Mouse (Mus musculus): ENCODE results near the gene Gm19402.
A peak's percentile ranks its signal among the peaks of the same experiment; 100 is the strongest.
"Not testable (repeated sequence)": the region's sequence is repeated elsewhere in the genome, so short reads cannot be mapped to it uniquely, and the experiment has no call there.

Gene Gm19402

DNA sequence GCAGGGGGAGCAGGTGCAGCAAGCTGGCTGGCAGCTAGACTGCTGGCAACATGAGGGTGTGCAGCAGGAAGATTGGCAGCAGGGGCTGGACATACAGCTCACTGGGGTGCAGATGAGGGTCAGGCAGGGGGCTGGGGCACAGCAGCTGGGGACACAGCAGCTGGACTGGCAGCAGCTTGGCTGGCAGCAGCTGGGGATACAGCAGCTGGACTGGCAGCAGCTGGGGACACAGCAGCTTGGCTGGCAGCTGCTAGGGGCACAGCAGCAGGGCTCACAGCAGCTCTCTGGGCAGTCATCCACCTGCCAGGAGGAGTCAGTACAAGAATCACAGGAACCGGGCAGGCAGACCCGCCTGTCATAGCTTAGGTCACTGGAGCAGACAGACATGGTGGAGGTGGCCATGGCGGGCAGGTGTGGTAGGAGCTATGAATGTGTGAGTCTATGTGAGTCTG is at the start of gene Gm19402:
Gene Gm19402 (minus strand): TSS at position 402 of the 452 bp plus-strand sequence.
- DNase-seq: not testable (repeated sequence)

DNA sequence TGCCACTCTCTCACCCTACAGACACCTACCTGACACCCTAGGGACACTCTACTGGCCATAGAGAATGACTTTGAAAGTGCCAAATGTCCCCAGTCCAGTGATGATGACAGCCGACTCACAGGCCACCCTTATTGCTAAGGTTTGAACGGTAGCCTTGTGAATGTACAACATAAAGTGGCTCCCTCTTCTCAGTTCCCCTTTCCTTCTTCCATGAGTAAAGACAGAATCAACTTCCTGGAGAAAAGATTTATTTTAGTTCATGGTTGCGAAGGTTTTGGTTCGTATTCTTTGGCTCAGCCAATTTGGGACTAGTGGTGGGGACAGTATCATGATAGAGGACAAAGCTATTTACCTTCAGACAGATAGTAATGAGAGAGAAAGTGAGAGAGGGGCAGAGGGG is 48.4 kb upstream of the Gm19402 start:
- DNase-seq: no peak

DNA sequence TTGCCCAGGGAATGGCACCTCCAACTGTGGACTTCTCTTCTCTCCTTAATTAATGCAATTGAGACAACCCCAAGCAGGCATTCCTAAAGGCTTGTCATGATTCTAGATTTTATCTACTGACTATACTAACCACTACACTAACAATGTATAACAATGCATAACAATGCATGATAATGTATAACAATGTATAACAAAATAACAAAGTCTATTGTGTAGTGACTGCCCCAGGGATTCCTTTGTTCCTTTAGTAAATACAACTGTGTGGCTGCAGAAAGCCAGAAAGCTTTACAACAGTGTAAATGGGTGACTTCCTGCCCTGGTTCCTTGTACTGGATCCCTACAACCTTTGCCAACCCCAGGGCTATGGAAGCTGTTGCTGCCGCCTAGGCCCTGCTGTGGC is 45.4 kb upstream of the Gm19402 start:
- DNase-seq: no peak

DNA sequence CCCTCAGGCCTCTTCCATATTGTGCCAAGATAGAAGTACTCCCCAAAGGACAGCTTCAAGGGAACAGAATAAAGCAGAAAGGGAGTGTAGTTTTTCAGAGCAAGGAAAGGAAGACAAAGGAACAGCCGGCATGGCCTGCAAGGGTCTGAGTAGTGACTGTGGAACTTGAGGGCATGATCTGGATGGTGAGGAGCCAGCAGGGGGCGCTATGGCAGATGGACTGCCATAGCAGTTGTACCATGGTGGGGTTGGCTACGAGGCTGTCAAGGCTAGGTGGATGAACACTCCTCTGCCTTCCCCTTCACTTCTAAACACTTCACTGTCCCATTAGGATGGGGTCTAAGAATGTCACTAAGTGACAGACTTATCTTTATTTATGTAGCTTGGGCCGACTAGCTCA is 38.7 kb upstream of the Gm19402 start:
- peak in 1 of 2 experiments; percentile 12 for DNase-seq

DNA sequence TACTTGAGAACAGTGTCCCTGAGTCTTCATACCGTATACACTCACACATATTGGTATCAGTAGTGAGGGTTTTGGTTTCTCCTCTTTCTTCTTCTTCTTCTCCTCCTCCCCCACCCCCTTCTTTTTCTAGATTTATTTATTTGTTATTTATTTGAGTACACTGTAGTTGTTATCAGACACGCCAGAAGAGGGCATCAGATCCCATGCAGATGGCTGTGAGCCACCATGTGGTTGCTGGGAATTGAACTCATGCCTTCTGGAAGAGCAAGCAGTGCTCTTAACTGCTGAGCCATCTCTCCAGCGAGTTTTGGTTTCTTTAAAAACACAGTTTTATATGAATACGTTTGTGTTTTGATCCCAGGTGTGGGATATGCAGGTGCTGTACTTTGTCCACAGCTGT is 37.7 kb upstream of the Gm19402 start:
- peak in 1 of 2 experiments; percentile 21 for DNase-seq

DNA sequence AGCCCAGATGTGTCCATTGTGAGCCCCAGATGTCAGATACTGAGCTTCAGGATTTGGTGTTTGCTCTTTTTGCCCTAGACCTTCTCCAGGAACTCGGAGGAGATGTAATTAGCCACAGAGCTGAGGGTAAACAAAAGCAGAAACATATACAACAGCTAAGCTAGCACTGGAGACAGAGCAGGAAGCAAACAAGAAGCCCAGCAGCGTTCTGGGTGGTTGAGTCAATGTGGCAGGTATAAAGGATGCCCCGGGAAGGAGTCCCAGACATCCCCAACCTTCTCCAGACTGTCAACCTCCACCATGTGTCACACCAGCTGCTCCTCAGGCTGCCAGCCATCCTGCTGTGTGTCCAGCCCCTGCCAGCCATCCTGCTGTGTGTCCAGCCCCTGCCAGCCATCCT is 35.6 kb upstream of the Gm19402 start, which contains the start of gene Gm10100:
Gene Gm10100 (plus strand): TSS at position 301 of the 400 bp plus-strand sequence.
- DNase-seq: peak; percentile 10 to 28

DNA sequence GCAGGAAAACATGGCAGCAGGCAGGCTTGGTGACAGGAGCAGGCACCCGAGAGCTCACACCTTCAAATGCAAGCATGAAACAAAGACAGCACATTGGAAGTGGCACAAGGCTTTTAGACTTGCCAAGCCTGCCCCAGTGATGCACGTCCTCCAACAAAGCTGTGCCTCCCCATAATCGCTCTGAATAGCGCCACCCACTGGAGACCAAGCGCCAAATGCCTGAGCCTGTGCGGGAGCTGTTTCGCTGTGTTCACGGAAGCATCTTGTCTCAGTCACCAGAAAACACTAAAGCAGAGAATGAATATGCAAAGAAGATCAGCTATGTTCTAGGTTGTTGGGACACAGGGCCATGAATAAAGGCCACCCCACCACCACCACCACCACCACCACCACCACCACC is 34.3 kb upstream of the Gm19402 start:
- no peak for DNase-seq

DNA sequence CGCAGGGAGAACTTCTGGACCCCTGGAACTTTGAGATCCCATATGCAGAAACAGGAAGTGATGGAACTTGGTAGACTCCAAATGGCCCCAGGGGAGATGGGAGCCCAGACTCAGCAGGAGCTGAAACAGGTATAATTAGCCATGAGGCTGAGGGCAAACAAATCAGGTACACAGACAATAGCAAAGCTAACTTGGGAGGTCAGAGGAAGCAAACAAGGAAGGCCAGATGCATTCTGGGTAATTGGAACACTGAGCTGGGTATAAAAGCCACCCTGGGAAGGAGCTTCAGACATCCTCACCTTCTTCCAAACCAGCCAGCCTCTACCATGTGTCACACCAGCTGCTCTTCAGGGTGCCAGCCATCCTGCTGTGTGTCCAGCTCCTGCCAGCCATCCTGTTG is 29.7 kb upstream of the Gm19402 start, which contains the start of gene Krtap12-1:
Gene Krtap12-1 (plus strand): TSS at position 301 of the 400 bp plus-strand sequence.
- not testable (repeated sequence) for DNase-seq

DNA sequence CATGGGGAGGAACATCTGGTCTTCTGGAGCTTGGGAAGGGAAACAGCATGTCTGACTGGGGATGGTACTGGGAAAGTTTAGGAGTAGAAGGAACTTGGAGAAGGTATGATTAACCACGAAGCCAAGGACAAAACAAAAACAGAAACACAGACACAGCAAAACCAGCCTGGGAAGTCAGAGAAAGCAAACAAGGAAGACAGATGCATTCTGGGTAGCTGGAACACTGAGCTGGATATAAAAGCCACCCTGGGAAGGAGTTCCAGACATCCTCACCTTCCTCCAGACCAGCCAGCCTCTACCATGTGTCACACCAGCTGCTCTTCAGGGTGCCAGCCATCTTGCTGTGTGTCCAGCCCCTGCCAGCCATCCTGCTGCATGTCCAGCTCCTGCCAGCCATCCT is 24.9 kb upstream of the Gm19402 start, which contains the start of gene Gm10142:
Gene Gm10142 (plus strand): TSS at position 301 of the 400 bp plus-strand sequence.
- no peak for DNase-seq

DNA sequence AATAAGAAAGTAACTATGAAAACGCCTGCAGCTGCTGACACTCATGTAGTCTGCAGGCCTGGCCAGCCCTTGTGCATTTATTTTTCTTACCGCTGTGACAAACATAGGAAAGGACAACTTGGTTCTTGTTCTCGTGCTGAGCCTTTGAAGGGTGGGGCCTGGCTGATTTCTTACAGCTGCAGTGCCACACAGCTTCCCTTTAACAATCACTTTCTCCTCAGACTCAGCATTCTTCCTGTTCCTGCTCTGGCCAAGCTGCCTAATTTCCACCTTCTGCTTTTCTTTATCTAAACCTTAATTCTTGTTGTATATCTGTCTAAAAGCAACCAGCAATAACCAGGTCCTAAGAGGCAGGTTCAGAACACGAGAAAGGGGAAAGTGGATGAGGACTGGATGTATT is 23.2 kb upstream of the Gm19402 start:
- no peak for DNase-seq

DNA sequence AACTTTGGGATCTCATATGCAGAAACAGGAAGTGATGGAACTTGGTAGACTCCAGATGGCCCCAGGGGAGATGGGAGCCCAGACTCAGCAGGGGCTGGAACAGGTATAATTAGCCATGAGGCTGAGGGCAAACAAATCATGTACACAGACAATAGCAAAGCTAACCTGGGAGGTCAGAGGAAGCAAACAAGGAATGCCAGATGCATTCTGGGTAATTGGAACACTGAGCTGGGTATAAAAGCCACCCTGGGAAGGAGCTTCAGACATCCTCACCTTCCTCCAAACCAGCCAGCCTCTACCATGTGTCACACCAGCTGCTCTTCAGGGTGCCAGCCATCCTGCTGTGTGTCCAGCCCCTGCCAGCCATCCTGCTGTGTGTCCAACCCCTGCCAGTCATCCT is 20.6 kb upstream of the Gm19402 start, which contains the start of gene Gm10024:
Gene Gm10024 (plus strand): TSS at position 301 of the 400 bp plus-strand sequence.
- DNase-seq: not testable (repeated sequence)

DNA sequence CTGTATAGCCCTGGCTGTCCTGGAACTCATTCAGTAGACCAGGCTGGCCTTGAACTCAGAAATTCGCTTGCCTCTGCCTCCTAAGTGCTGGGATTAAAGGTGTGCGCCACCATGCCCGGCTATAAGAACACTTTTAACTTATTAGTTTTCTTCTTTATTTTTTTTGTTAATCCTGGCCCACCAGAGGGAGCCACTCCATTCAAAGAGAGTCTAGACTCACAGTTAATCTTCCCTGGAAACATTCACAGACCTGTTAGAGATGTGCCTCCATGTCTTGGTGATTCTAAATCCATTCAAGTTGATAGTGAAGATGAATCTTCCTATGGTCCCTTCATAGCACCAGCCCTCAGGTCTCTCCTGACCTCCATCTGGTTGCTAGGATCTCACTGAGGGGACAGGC is 19.3 kb upstream of the Gm19402 start:
- no peak for DNase-seq

DNA sequence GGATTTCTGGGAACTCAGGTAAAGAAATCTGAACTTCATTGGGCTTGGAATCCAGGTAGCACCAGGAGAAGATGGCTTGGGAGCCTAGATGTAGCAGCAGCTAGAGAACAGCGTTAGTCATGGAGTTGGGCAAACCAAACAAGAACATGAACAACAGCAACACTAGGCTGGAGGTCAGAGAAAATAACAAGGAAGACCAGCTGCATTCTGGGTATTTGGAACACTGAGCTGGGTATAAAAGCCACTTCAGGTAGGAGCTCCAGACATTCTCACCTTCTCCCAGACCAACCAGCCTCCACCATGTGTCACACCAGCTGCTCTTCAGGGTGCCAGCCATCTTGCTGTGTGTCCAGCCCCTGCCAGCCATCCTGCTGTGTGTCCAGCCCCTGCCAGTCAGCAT is 15.8 kb upstream of the Gm19402 start, which contains the start of gene Gm10272:
Gene Gm10272 (plus strand): TSS at position 301 of the 400 bp plus-strand sequence.
- no peak for DNase-seq

DNA sequence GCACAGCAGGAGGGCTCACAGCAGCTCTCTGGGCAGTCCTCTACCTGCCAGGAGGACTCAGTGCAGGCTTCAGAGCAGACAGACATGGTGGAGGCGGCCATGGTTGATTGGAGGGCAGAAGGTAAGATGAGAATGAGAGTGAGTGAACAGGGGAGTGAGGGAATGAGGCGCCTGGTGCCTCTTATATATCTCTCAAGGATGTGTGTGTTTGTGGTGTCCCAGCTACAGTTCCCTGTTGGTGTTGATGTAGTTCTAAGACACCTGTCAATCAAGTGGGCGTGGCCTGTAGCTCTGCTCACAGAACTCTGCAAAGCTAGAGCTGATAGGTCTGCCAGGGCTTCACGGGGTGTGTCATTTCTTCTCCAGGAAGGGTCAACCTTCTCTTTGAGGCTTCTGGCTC is 6.6 kb upstream of the Gm19402 start, which contains the start of gene Gm9508:
Gene Gm9508 (minus strand): TSS at position 101 of the 400 bp plus-strand sequence.
- no peak for DNase-seq

DNA sequence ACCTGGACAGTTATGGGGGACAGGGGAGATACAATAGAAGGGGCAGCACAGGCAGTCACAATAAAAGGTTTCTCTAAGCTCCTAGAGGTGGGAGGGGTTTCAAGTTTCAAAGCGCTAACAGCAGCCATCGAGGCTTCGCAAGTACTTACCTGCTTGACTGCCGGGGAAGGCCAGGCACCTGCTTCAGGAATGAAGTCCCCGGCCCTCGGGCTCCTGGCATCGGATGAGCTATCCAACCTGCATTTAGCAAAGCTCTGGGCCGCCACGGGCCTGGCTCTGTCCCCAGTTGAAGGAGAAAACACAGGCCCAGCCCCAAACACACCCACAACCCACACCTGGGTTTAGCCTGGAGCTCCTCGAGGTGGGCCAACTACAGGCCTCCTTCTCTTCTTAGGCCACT is 3.5 kb downstream of the Gm19402 start:
- DNase-seq: no peak

DNA sequence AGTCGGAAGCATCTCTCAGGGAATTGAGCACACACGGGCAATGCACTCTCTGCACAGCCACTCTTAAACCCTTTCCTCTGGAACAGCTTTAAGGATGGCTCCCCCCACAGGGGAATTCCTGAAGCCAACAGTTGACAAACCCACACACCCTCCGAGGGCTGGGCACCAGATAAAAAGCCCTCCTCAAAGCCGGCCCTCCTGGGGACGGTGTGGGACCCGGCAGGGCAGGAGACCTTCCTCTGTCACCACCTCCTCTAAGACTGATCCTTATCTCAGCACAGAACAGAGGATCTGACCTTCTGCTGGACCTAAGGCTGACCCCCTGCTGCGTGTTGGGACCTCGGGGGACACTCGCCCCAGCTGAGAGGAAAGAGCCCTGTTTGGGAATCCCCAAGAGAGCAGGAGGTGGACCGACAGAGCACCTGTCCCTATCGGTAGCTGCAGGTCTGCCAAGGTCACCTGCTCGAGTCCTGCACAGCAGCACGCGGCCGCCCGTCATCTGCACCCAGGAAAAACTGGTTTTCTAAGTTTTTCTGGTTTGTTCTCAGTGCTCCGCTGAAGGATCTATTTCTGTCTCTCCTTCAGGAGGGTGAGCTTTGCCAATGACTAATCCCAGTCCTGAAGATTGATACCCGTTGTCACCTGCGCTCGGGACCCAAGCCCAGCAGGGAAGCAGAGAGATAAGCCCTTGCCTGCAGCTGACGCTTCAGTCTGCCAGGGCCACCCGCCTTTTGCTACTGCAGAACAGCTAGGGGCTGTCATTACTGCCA is 4.5 kb downstream of the Gm19402 start, which contains the start of gene Tspear:
Gene Tspear (plus strand): TSS at position 675 of the 770 bp plus-strand sequence.
- DNase-seq: no peak

DNA sequence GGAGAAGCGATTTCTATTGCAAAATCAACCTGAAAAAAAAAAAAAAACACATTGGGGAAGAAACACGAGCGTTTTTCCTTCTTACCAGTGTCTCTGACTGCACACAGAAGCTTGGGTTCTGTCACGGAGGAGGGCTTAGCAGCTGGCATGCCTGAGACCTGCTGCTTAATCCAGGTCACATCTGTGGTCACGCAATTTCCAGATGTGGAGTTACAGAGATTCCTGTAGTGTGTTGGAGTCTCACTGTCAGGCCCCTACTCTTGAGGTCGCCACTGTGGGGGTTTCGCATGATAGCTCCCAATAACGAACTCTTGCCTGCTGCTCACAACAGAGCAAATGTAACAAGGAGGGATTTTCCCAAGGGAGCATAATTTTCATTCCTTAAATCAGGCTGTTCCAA is 6.4 kb downstream of the Gm19402 start:
- DNase-seq: no peak

DNA sequence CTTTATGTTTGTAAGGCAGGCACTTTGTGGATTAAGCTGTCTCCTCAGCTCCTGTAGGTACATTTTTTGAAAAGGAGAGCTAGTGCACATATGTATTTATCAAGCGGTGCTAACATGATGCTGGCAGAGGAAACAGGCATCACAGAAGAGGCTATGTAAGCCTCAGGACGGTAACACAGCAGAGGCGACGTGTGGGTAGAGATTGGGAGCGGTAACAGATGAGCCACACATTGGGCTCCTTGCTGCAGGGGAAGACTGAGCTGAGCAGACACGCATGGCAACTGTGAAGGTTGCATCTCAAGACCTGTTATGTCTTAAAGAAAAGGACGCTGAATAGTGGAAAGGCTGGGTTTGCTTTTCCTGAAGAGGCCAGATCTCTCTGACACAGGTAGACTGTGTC is 7.6 kb downstream of the Gm19402 start:
- DNase-seq: no peak

DNA sequence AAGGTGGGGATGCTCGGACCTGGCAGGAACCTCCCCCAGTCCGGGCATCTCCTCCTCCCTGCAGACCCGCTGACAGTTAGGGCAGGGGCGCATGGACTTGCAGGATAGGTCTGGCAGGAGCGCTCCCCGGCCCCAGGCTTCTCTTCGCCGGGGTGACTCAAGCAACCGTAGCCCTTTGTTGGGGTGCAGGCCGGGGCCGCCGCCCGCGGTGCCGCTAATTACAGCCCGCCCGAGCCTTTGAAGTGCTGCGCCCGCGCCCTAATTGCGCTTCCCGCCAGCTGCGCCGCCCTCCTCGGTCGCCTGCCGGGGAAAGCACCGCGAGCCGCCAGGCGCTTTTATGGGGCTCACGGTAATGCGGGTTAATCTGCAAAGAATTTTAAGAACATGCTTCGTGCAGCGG is 13.0 kb downstream of the Gm19402 start:
- DNase-seq: no peak

DNA sequence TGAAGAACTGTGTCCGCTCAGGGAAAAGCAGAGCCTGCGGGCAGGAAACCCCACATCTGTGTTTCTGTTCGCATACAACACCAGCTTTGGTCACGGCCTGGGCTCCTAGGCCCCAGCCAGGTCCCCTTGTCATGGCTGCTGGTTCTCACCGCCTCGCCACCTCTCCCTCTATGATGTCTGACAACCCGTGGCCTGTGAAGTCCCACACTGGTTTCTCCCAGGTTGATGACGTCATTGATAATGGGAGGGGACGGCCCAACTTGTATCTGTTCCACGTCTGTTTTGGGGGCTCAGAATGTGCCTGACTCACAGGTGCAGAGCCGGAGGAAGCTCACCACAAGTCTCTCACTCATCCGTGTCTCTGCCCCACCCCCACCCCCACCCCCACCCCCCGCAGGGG is 16.8 kb downstream of the Gm19402 start:
- no peak for DNase-seq

DNA sequence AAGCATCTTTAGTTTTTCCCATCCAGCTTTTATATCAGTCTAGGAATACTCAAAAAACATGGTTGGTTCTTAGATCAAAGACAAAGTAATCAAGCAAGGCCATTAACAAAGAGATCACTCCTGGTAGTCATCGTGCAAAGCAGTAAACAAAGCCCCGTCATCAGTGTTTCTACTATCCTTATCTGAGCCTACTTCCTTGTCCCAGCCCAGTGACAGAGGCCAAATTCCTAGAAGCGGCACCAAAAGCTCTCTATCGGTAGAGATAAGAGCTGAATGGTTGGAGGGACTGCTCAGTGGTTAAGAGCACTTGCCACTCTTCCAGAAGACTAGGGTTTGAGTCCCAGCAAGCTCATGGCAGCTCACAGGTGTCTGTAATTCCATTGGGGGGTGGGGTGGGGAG is 19.0 kb downstream of the Gm19402 start:
- no peak for DNase-seq

DNA sequence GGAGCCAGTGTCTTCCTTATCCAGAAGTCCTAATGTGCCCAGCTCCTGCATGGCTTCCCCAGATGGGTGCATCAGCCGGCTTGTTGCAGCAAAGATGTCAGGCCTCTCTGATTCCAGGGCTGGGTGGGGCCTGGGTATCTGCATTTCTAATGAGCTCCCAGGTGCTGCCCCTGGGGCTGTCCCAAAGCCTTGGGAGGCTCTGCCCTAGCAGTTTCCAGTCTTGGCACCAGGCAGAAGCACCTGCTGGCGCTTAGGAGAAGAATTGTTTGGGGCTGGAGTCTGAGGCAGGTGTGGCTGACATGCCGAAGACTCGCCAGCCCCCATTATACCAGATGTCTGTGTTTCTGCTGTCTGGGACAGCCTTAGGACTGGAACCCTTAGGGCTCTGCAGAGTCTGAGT is 19.8 kb downstream of the Gm19402 start:
- no peak for DNase-seq

DNA sequence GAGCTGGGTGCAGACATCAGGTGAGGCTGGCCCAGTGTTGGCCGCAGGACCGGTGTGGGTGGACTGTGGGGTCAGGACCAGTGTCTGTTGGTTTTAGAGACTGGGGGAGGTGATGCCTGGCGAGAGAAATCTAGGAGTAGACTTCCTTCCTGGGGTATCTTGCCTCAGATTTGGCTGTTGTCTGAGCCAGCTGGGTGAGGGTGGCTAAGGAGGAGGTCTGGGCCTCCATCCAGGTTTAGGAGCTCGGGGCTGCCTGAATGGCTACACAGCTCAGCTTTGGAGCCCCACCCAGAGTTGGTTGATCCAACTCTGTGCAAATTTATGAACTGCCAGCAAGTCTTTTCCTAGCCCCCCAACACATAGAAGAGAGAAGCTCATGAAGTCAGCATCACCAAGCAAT is 23.2 kb downstream of the Gm19402 start:
- no peak for DNase-seq

DNA sequence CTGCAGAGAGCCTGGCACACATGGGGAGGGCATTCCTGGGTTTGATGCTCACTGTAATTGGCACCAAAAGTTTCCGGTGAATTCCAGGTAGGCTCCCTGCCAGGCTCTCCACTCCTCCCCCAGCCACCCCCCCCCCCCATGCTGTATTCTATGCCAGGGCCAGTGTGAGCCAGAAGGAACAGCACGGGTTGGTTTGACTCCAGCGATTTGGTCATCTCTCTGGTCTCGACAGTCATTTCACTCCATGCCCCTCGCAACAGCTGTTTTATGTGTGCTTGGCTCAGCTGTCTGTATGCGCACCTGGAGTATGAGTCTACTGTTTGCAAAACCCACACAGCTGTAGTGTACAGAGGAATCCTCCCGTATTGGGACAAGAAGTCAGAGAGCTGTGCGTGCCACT is 24.2 kb downstream of the Gm19402 start:
- DNase-seq: peak; percentile 50 to 67
